Mouse (Mus musculus): Measurements from ENCODE around the gene Elovl6.

- TF ChIP-seq CTCF (IDR thresholded peaks at IDR 0.05; ENCODE audit: extremely low read depth, insufficient read depth, low read length) (no peak), POLR2A (IDR thresholded peaks at IDR 0.05; ENCODE audit: extremely low read depth, insufficient read depth, low read length) (no peak)
These were observed 149.7 kb downstream of the Elovl6 start for GRCm38 (mm10) chr3:129681841-129682240.

Data from cortical plate, adult 2 months (tissue).